Mouse (Mus musculus) fat pad, adult 2 months (tissue): ENCODE measurements around the gene Kif6.

ENCODE experiments used
- DNase-seq: peaks from one replicate; pipeline ENCODE4 v3.0.0-alpha.2; 2011; ENCODE audit warnings: low read depth, low spot score; ENCODE audit errors: extremely low read depth

Kif6 gene

GRCm38 (mm10) chr17:49614577-49615235 is at the start of gene Kif6:
TSS of gene Kif6 (plus strand) at chr17:49615136.
- DNase-seq: no peak

- DNase-seq: no peak
Measured at GRCm38 (mm10) chr17:49568717-49569116, 46.2 kb upstream of the Kif6 start.

GRCm38 (mm10) chr17:49577321-49577720 is 37.6 kb upstream of the Kif6 start:
- no peak for DNase-seq

GRCm38 (mm10) chr17:49582471-49582870 is 32.5 kb upstream of the Kif6 start:
- no peak for DNase-seq

GRCm38 (mm10) chr17:49590051-49590450 is 24.9 kb upstream of the Kif6 start:
- no peak for DNase-seq

- no peak for DNase-seq
Measured at GRCm38 (mm10) chr17:49605397-49605796, 9.5 kb upstream of the Kif6 start.

GRCm38 (mm10) chr17:49607351-49608027 is 7.4 kb upstream of the Kif6 start:
- DNase-seq: no peak

- DNase-seq: no peak
Measured at GRCm38 (mm10) chr17:49610296-49610695, 4.6 kb upstream of the Kif6 start.

- DNase-seq: no peak
Measured at GRCm38 (mm10) chr17:49615241-49615651, 310 bp downstream of the Kif6 start.

- DNase-seq: no peak
Measured at GRCm38 (mm10) chr17:49624572-49624971, 9.6 kb downstream of the Kif6 start.

- DNase-seq: no peak
Measured at GRCm38 (mm10) chr17:49627011-49627794, 12.3 kb downstream of the Kif6 start.

GRCm38 (mm10) chr17:49628875-49629274 is 13.9 kb downstream of the Kif6 start:
- no peak for DNase-seq

GRCm38 (mm10) chr17:49633041-49633440 is 18.1 kb downstream of the Kif6 start:
- no peak for DNase-seq

GRCm38 (mm10) chr17:49641903-49642302 is 27.0 kb downstream of the Kif6 start:
- DNase-seq: no peak

- no peak for DNase-seq
Measured at GRCm38 (mm10) chr17:49642336-49642735, 27.4 kb downstream of the Kif6 start.

GRCm38 (mm10) chr17:49642889-49643490 is 28.1 kb downstream of the Kif6 start:
- no peak for DNase-seq

GRCm38 (mm10) chr17:49646267-49646666 is 31.3 kb downstream of the Kif6 start:
- DNase-seq: no peak

- DNase-seq: no peak
Measured at GRCm38 (mm10) chr17:49648970-49649369, 34.0 kb downstream of the Kif6 start.

GRCm38 (mm10) chr17:49649394-49649793 is 34.5 kb downstream of the Kif6 start:
- DNase-seq: no peak

- no peak for DNase-seq
Measured at GRCm38 (mm10) chr17:49650366-49650765, 35.4 kb downstream of the Kif6 start.

- DNase-seq: no peak
Measured at GRCm38 (mm10) chr17:49652357-49652756, 37.4 kb downstream of the Kif6 start.
